Mouse (Mus musculus): ENCODE data around the gene Wipf2. TPM values are rescaled to one million over a fixed set of nuclear protein-coding genes. Genes with fewer than 3 reads are reported as not detected.
"Not testable (repeated sequence)": the region's sequence is repeated elsewhere in the genome, so short reads cannot be mapped to it uniquely, and the experiment has no call there.

The Wipf2 gene
- polyA plus RNA-seq, 1 experiment from 2014 or later: 3.7 TPM

DNA sequence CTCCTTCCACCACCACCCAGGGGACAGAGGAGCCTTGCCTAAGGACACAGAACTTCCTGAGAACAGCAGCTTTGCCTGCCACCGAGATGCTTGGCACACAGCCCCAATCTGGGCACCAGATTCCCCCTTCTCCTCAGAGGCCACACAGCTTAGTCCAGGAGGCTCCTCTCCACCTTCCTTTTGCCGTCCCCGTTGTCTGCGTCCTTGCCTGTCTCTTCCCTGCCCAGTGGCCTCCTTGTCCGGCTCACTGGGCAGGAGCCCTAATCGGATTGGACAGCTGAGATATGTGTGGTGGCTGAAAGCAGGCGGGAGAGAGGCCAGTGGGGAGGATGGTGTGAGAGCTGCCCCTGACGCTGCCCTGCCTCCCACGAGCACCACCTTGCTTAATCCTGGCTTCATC lies 66.1 kb downstream of the Wipf2 start:
- peak overlapping the region; percentile 89 for H3K27ac ChIP-seq
- no peaks in the 10 kb centered on the region for H3K36me3 ChIP-seq
- H3K4me1 ChIP-seq (replicated peaks): peaks cover 88% of the 10 kb centered on the region
- peak overlapping the region; percentile 57; the same call in 1 of the 2 replicates for H3K4me3 ChIP-seq (replicated peaks)
- WGBS: 15% methylated on average over 9 of the region's 9 CpGs
- H3K9ac ChIP-seq: peak overlapping the region; percentile 3; the same call in 1 of the 2 replicates
- H3K9me3 ChIP-seq: no peaks in the 10 kb centered on the region
- peak overlapping the region; percentile 59 for H3K4me2 ChIP-seq (replicated peaks)
- ATAC-seq: no peak
- no peaks in the 10 kb centered on the region for H3K27me3 ChIP-seq (replicated peaks)

DNA sequence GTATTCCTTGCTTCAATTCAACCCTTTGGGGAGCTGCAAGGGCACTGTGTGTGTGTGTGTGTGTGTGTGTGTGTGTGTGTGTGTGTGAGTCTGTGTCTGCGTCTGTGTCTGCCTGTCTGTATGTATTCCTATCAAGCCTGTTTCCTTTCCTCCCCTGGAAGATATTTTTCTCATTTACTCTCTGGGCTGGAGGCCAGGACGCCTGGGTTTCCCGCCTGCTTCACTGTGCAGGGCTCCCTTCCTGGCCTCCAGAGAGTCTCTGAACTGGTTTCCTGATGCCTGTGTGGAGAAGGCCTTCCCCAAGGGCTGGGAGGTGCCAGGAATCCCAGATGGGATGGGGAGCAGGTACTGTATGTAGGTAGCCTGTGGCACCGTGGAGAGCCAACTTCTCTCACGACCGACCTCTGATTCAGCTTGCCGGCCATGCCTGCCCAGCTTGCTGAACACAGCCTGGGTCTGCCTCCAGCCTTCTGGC lies 66.7 kb downstream of the Wipf2 start:
- H3K4me1 ChIP-seq (replicated peaks): peaks cover 87% of the 10 kb centered on the region
- H3K27me3 ChIP-seq (replicated peaks): no peaks in the 10 kb centered on the region
- H3K36me3 ChIP-seq: no peaks in the 10 kb centered on the region
- 46% methylated on average over 7 of the region's 7 CpGs for WGBS
- 0 out of 2 replicates have a peak overlapping the region, but pooled peaks have one; percentile 57 for H3K4me3 ChIP-seq (replicated peaks)
- peak overlapping the region; percentile 89 for H3K27ac ChIP-seq
- peak overlapping the region; percentile 59 for H3K4me2 ChIP-seq (replicated peaks)
- H3K9ac ChIP-seq: no peak overlapping the region
- no peak for ATAC-seq
- H3K9me3 ChIP-seq: no peaks in the 10 kb centered on the region

DNA sequence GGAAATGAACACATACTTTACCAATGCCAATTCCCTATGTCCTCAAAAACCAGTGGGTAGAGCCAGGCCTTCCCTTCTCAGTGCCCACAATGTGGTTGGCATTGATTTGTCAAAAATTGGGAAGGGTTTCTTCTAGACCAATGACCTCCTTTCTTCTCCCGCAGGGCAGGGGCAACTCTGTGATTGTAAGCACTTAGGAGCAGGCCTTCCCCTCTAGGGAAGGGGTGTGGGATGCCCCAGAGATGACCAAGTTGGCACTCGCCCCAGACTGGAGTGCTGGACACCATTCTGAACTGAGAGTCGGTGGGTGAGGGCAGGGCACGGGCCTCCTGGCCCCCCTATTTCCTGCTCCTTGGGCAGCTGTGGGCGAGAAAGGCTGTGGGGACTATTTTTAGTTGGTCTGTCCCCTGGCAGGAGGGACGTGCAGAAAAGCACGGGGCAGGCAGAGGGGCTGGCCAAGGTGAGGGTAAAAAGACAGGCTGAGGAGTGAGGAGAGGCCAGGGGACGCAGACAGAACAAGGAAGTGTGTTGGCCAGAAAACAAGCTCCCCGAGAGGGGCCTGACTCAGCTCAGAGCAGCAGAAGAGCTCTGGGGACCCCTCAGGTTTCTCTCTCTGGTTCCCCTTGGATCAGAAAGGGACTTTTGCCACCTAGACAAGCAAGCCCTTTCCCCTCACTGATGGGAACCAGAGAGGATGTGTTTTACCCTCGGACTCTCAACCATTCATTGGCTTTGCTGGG lies 67.5 kb downstream of the Wipf2 start:
- Histone ChIP-seq H3K4me2 (replicated peaks) (peak overlapping the region; percentile 59), H3K4me1 (replicated peaks) (peaks cover 85% of the 10 kb centered on the region), H3K27me3 (replicated peaks) (no peaks in the 10 kb centered on the region), H3K27ac (peak overlapping the region; percentile 89), H3K4me3 (replicated peaks) (0 out of 2 replicates have a peak overlapping the region, but pooled peaks have one; percentile 9), H3K9ac (peak overlapping the region; percentile 39; the same call in 1 of the 2 replicates), H3K36me3 (no peaks in the 10 kb centered on the region), H3K9me3 (no peaks in the 10 kb centered on the region)
- ATAC-seq: no peak
- WGBS: 22% methylated on average over 10 of the region's 10 CpGs

DNA sequence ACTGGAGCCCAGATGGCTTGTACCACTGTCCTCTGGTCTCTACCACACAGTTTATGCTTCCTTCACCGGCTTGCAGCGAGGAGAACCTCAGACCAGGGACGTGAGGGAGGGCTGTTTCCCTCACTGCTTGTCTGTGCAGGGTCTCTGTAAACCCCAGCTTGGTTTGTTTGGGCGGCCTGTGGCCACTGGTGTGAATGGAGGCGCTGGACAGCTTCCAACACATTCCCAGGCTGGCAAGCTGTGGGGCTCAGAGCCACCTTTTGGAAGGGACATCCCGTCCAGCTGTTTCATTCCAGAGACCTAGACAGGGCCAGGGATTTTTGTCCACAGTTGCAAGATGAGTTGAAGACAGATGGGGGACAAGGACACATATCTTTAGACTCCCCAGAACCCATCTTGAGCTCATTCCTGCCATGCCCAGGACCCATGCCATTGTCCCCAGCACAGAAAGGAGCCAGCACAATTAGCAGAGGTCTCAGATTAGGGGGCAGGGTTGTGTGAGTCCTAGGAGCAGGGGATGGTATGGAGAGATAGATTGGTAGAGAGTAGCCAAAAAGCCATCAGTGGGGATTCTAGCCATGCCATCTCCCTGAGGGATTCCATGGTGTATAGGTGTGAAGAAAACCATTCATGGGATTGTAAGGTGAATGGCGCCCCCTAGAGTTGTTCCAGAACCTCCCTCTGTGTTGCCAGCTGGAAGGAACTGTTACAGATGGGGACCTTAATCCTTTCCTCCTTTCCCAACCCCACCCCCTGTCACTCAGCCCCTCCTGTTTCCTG lies 68.3 kb downstream of the Wipf2 start:
- ATAC-seq: no peak
- Histone ChIP-seq H3K9me3 (no peaks in the 10 kb centered on the region), H3K36me3 (no peaks in the 10 kb centered on the region), H3K27me3 (replicated peaks) (no peaks in the 10 kb centered on the region), H3K4me1 (replicated peaks) (peaks cover 85% of the 10 kb centered on the region), H3K4me2 (replicated peaks) (peak overlapping the region; percentile 59), H3K9ac (0 out of 2 replicates have a peak overlapping the region, but pooled peaks have one; percentile 39), H3K27ac (peak overlapping the region; percentile 89), H3K4me3 (replicated peaks) (no peak overlapping the region)
- WGBS: 24% methylated on average over 7 of the region's 7 CpGs

DNA sequence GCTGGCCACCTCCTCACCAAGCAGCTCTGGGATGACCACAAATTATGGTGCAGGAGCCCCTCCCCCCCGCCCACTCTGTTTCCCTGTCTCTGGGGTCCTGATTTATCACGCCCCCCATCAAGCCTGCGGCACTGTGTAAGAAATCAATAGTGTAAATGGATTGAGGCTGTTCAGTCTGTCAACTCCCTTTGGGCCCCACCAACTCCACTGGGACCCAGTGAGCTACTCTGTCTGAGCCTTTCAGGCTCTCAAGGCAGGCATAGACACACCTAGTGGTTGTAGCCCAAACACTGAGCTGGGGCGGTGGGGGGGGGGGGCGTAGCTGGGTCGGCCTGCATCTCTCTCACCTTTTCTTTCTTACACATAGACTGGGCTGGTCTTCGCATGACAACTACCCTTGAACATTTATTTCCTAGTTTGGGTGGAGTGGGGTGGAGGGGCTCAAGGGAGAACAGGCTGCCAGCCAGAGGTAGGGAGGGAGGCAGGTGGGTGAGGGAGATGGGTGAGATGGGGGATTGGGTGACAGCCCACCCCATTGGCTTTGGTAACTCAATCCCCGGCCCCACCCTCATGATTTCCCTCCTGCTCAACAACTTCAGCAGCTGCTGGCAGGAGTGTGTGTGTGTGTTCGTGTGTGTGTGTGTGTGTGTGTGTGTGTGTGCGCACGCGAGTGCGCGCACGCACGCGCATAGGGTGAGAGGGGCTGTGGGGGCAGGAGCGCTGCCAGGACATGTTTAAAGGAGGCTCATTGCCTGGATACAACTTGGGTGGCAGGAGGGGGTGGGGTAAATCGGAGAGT lies 69.1 kb downstream of the Wipf2 start:
- Histone ChIP-seq H3K4me3 (replicated peaks) (no peak overlapping the region), H3K27ac (peak overlapping the region; percentile 89; the same call in 1 of the 2 replicates), H3K27me3 (replicated peaks) (no peaks in the 10 kb centered on the region), H3K9ac (no peak overlapping the region), H3K9me3 (no peaks in the 10 kb centered on the region), H3K36me3 (no peaks in the 10 kb centered on the region), H3K4me1 (replicated peaks) (peaks cover 81% of the 10 kb centered on the region), H3K4me2 (replicated peaks) (peak overlapping the region; percentile 59)
- WGBS: 17% methylated on average over 19 of the region's 19 CpGs
- ATAC-seq: no peak

DNA sequence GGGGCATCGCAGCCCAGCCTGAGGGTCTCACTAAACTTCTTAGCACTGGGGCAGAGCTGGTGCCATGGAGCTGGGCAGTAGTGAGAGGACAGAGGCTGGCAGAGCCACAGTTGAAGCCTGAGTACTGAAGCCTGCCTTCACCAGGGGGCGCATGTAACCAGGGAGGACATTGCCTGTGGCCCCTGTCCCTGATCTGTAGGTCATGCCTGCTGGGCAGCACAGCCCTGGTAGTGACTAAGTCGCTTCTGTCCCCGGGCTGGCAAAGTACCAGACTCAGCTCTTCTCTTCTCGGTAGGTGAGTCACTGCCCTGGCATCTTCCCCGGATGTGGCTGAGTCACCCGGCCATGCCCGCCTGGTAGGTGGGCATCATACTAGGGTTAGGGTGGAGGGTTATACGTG lies 69.7 kb downstream of the Wipf2 start:
- Histone ChIP-seq H3K4me3 (replicated peaks) (no peak overlapping the region), H3K36me3 (no peaks in the 10 kb centered on the region), H3K27ac (no peak overlapping the region), H3K27me3 (replicated peaks) (no peaks in the 10 kb centered on the region), H3K9ac (no peak overlapping the region), H3K4me1 (replicated peaks) (peaks cover 80% of the 10 kb centered on the region), H3K9me3 (no peaks in the 10 kb centered on the region), H3K4me2 (replicated peaks) (peak overlapping the region; percentile 59)
- 46% methylated on average over 9 of the region's 9 CpGs for WGBS
- ATAC-seq: no peak

DNA sequence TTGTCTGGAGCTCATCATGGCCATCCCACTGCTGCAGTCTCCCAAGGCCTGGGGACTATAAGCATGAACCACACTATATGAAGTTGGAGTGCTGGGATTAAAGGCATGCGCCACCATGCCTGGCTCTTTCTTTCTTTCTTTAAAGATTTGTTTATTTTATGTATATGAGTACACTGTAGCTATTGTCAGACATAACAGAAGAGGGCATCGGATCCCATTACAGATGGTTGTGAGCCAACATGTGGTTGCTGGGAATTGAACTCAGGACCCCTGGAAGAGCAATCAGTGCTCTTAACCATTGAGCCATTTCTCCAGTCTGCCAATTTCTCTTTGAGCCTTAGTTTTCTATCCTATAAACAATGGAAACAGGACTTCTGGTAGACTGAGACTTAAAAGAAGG lies 70.4 kb downstream of the Wipf2 start:
- H3K9me3 ChIP-seq; H3K27ac ChIP-seq; H3K9ac ChIP-seq; H3K4me3 ChIP-seq (replicated peaks); H3K27me3 ChIP-seq (replicated peaks); ATAC-seq; H3K4me2 ChIP-seq (replicated peaks); H3K36me3 ChIP-seq: not testable (repeated sequence)
- 84% methylated on average over 2 of the region's 2 CpGs for WGBS
- H3K4me1 ChIP-seq (replicated peaks): peaks cover 80% of the 10 kb centered on the region

DNA sequence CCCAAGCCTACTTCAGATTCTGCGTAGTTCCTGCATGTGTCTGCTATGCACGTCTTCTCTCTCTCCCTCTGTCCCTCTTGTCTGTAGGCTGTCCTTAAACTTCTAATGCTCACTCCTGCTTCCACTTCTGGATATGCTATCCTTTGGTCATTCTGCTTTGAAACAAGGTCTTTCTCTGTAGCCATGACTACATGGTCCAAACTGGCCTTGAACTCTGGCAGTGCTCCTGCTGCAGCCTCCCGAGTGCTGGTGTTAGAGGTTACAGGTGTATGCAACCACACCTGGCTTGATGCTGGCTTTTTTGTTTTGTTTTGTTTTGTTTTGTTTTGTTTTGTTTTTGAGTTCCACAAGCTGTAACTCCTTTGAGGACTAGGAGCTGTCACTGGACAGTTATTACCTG lies 70.9 kb downstream of the Wipf2 start:
- Histone ChIP-seq H3K9ac (no peak overlapping the region), H3K27me3 (replicated peaks) (no peaks in the 10 kb centered on the region), H3K4me3 (replicated peaks) (no peak overlapping the region), H3K36me3 (no peaks in the 10 kb centered on the region), H3K27ac (no peak overlapping the region), H3K9me3 (no peaks in the 10 kb centered on the region), H3K4me2 (replicated peaks) (no peak overlapping the region), H3K4me1 (replicated peaks) (peaks cover 80% of the 10 kb centered on the region)
- 81% methylated on average over 3 of the region's 3 CpGs for WGBS
- no peak for ATAC-seq

DNA sequence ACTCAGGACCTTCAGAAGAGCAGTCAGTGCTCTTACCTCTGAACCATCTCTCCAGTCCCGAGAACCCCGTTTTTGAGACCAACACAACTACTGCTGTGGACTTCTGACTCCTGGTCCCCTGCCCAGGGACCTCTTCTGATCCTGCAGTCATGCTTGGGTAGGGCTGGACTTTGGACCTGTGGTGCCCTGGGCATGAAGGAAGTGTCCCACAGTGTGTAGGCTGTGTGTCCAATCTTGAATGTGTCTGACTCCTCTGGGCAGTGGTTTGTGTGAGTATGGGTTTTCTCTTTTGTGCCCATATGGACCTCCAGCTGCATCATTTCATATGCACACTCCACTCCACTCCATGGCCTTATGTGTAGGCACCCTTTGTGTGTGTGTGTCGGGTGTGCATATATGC lies 71.7 kb downstream of the Wipf2 start:
- peaks cover 80% of the 10 kb centered on the region for H3K4me1 ChIP-seq (replicated peaks)
- no peaks in the 10 kb centered on the region for H3K36me3 ChIP-seq
- H3K9ac ChIP-seq: no peak overlapping the region
- no peak overlapping the region for H3K4me3 ChIP-seq (replicated peaks)
- 0 out of 2 replicates have a peak overlapping the region, but pooled peaks have one; percentile 3 for H3K4me2 ChIP-seq (replicated peaks)
- no peaks in the 10 kb centered on the region for H3K27me3 ChIP-seq (replicated peaks)
- WGBS: 80% methylated on average over 3 of the region's 3 CpGs
- no peak for ATAC-seq
- peak overlapping the region; percentile 3; the same call in 1 of the 2 replicates for H3K27ac ChIP-seq
- no peaks in the 10 kb centered on the region for H3K9me3 ChIP-seq

DNA sequence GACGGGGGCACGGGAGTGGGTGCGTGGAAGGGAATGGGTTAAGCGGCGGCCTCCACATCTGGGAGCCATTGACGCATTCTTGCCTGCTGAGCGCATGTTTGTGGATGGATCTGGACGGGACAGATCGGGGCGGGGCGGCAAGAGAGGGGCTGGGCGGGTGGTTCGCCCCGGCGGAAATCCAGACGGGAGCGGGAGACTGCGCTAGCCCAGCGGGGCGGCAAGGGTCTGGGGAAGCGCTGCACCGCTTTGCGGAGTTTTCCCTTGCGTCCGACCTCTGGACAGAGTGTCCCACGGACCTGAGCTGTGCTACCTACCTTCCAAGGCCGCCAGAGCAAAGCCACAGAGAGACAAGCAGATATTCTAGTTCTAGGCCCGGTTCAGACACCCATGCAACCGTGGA lies 72.7 kb downstream of the Wipf2 start:
- Histone ChIP-seq H3K36me3 (no peaks in the 10 kb centered on the region), H3K9ac (peak overlapping the region; percentile 29), H3K9me3 (no peaks in the 10 kb centered on the region), H3K27me3 (replicated peaks) (no peaks in the 10 kb centered on the region), H3K4me3 (replicated peaks) (peak overlapping the region; percentile 82), H3K27ac (peak overlapping the region; percentile 84), H3K4me2 (replicated peaks) (peak overlapping the region; percentile 78), H3K4me1 (replicated peaks) (peaks cover 80% of the 10 kb centered on the region)
- peak; percentile 41 for ATAC-seq
- WGBS: 2% methylated on average over 29 of the region's 29 CpGs

DNA sequence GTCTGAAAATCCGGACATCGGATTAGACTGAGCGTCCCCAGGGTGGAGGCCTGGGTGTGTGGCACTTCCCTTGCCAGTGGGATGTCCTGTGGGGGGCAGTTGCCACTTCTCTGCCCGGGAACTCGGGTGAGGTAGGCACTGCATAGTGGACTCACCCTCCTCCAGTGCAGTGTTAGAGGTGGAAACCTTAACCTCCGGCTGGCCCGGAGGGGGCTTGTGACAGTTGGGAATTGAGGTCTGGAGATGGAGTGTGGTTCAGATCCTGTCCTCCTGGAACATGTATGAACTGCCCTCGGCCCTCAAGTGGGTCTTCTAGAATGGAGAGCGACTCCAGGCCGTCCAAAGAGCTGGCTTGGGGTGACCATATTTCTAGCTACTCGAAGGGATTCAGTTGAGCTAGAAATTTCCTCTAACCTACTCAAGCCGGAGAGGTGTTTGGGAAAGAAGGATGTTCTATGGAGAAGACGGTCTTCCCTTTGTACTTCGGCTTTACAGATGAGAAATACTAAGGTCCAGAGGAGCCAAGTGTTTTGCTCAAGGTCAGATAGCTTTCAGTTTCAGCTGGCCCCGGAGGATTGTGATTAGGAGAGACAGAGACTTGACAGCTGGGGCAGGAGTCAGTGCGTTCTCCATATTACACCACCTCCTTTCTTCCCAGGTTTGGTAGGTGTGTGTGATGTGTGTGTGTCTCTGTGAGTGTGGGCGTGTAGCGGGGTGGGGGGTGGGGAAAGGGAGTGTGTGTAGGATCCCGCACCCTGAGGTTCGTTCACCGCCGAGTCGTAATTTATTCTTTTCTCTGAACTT lies 73.4 kb downstream of the Wipf2 start:
- peak; percentile 44 for ATAC-seq
- Histone ChIP-seq H3K4me2 (replicated peaks) (peak overlapping the region; percentile 78), H3K9ac (peak overlapping the region; percentile 29), H3K27me3 (replicated peaks) (no peaks in the 10 kb centered on the region), H3K36me3 (no peaks in the 10 kb centered on the region), H3K4me3 (replicated peaks) (peak overlapping the region; percentile 82), H3K9me3 (no peaks in the 10 kb centered on the region), H3K27ac (peak overlapping the region; percentile 84), H3K4me1 (replicated peaks) (peaks cover 80% of the 10 kb centered on the region)
- 4% methylated on average over 23 of the region's 23 CpGs for WGBS
